Mouse (Mus musculus) yolk sac, embryonic 10.5 days (tissue): ENCODE measurements around the gene Dnmt3a.

ENCODE experiments used
- DNase-seq: peaks from one replicate; pipeline ENCODE4 v3.0.0-alpha.2; 2017; ENCODE audit warnings: low spot score

Dnmt3a gene

DNA sequence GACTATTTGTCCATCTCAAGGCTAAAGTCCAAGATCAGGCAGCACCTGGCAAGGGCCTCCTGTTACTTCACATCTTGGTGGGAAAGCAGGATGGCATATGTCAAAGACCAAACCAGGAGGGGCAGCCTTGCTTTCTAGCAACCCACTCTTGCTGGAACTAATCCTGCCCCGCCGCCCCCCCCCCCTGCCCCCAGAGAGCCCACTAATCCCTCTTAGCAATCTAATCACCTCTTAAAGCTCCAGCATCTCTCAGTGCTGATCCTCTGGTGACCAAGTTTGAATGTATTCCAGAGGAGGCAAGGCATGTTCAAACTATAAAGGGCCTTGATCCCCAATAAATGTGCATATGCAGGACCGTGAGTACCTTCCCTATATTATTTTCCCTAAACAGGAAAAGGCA is 18.8 kb upstream of the Dnmt3a start:
- no peak for DNase-seq

DNA sequence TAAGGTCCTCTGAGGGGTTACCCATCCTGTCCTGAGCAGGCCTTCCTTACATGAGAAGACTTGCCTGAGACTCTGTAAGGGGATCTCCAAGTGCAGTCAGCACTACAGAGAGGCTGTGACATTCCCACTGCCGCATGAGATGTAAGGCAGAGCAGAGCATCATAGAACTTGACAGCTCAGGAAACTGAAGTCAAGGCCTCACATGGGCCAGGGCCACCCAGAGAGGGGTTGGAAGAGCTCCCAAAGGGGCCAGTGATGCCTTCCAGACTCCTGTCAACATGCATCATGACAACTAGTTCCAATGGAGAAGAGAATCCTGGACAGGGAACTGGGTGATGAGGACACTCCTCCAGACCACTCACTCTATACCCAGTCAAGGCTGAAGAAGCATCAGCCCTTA is 18.3 kb upstream of the Dnmt3a start:
- no peak for DNase-seq

DNA sequence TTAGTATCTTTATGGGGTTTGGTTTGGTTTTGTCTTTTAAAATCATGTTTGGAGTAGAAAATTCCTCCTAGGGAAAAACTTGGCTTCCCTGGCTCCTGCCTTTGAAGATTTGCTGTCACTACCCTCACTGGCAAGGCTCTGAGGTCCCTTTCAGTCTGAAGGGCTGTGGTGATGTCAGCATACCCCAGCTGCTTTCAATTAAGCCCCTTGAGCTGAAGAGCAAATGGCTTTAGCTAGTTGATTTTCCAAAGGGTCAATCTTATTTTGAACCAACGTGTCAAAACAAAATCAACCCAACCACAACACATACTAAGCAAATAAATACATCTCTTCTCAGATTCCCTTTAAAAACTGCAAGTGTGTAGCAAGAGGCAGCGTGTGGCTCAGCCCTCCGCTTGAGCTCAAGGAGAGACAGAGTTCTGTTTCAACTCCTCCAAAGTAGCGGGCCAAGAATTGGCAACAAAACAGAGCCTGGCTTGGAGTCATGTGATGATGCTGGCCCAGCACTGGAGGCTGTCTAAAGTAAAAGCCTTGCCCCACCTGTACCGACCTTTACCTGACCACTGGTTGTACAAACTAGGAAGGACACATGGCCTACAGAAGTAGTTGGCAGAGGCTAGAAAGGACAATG is 17.3 kb upstream of the Dnmt3a start:
- no peak for DNase-seq

DNA sequence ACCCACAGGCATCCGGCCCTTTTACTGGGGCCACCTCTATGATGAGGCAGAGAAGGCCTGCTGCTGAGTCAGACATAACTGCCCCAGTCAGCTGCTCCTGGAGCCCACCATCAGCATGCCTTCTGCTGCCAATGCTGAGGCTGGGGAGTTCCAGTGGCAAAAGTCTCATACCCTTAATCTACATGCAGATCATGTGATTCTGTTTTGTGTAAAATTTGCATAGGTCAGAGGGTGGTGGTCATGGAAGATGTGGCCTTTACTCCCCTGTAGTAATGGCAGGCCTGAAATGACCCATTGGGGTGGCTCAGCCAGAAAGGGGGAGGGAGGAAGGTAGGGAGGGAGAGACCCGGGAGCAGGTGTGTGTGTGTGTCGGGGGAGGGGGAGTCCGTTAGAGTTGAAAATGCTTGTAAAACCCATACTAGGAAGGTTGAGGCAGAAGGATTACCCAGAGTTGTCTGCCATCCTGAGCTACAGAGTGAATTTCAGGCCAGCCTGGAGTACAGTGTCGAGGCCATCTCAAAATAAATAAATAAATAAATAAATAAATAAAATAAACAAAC is 16.1 kb upstream of the Dnmt3a start:
- no peak for DNase-seq

DNA sequence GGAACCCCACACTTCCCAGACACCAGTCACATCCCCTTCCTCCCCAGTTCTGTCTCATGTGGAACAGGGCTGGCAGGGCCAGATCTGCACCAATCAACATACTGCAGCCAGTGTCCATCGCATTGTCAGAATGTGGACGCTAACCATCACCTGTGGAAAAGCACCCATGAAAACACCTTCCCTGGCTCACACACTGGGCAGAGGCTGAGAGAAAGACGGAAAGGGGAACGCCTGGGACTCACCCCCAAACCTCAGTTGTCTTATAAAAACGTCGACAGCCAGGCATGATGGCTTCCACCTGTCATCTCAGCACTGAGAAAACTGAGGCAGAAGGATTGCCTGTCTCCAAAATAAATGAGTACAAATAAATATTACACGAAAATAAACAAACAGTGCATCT is 14.6 kb upstream of the Dnmt3a start:
- no peak for DNase-seq

DNA sequence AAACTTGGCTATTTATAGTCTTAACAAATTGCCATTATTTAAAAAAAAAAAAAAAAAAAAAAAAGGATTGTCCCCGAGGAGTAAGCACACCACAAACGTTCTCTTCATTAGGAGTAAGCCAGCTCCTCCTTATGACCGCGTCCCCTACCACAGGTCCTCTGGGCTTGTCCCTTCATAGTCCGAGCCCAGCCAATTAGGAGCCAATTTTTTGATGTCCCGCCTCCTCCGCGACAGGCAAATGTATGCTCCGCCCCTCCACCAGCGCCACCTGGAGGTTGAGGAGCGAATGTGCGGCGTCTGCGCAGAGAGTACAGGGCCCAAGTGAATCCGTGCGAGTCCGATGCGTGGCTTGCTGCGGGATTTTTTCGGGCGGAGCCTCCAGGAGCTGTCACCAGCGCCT is 14.1 kb upstream of the Dnmt3a start:
- DNase-seq, result peak; percentile 88

DNA sequence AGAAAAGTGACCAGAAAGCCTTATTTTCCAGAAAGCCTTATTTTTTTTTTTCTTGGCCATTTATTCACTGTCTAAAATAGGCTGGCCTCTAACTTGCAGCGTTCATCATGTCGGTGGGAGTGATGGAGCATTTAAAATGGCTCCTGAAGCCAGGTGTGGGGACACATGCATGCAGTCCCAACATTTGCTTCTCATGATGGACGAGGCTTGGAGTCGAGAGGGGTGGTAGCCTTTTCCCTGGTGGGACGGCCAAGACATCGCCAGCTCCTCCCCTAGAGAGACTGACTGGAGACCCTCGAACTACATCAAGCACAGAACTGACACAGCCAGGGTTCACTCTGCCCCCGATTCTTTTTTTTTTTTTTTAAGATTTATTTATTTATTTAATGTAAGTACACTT is 13.6 kb upstream of the Dnmt3a start:
- DNase-seq, result no peak

DNA sequence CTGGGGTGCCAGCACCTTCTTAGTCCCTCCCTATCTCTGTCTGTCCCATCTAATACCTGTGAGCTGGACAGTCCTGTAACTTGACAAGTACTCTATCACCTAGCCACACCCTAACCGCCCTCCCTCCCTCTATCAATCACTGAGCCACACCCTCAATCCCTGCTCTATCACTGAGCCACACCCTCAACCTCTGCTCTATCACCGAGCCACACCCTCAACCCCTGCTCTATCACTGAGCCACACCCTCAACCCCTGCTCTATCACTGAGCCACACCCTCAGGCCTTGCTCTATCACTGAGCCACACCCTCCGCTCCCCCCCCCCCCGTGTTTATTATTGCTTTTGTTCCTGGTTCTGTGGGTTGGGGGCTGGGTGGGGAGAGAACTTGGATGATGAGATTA is 10.2 kb upstream of the Dnmt3a start:
- DNase-seq, result no peak

DNA sequence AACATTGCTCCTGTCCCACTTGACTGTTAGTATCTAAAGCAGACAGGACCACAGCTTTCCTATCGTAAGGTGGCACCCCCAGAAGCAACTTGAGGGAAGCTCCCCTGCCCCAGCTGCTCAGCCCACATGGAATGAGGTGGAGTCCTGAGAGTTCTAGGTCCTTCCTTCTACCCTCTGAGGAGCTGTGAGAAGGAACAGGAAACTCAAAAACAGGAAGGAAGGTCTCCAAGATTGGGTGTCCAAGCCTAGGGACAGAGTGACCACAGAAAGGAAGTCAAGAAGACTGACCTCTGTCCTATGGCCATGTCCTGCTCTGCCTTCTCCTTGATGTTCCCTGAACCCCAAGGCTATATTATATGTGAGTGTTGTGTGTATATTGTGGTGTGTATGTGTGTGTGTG is 6.3 kb upstream of the Dnmt3a start:
- DNase-seq, result no peak

DNA sequence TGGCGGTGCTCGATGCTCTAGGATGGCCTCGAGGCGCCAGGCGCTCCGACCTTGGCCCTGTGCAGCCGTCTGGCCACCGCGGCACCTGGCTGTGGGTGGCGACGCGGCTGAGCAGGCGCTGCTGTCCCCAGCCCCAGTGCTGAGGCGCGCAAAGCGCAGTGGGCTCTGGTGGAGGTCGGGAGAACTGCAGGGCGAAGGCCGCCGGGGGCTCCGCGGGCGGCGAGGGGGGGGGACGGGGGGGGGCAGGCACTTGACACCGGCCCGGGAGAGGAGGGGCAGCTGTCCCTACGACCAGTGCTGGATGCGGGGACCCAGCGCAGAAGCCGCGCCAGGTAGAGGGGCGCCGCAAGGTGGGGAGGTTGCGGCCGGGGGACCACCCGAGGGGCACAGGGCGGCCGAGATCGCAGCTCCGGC is 471 bp downstream of the Dnmt3a start:
- peak; percentile 86 for DNase-seq

DNA sequence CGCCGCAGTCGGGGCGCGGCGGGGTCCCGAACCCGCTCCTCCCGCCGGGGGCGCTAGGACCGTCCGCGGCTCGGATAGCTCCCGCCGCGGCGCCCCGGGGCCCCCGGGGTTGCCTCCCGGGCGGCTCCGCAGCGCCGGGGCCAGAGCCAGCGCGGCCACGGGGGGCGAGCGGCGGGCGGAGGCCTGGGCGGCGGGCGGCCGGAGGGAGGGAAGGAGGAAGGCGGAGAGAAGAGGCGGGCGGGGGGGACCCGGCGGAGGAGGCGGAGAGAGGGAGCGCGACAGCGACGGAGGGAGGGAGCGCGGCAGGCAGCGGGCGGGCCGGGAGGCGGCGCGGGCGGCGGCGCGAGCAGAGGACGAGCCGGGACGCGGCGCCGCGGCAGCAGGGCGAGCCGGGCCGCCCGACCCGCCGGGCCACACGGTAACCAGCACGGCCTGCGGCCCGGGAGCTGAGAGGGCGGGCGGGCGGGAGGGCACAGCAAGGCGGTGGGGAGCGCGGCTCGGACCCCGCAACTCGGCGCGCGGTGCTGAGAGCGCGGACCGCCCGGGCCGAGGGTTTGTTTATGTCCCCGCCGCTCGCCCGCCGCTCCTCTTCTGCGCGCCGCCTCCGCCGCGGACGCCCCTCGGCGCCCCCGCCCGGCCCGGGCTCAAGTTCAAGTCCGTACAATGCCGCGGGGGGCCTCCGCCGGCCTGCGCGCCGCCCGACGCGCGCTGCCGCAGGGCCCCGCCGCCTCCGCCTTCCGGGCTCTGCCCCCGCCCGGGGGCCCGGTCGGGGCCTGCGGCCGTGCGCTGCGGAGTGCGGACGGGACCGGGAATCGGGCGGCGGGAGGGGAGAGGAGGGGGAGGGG is 1.1 kb downstream of the Dnmt3a start:
- DNase-seq, result peak; percentile 67

DNA sequence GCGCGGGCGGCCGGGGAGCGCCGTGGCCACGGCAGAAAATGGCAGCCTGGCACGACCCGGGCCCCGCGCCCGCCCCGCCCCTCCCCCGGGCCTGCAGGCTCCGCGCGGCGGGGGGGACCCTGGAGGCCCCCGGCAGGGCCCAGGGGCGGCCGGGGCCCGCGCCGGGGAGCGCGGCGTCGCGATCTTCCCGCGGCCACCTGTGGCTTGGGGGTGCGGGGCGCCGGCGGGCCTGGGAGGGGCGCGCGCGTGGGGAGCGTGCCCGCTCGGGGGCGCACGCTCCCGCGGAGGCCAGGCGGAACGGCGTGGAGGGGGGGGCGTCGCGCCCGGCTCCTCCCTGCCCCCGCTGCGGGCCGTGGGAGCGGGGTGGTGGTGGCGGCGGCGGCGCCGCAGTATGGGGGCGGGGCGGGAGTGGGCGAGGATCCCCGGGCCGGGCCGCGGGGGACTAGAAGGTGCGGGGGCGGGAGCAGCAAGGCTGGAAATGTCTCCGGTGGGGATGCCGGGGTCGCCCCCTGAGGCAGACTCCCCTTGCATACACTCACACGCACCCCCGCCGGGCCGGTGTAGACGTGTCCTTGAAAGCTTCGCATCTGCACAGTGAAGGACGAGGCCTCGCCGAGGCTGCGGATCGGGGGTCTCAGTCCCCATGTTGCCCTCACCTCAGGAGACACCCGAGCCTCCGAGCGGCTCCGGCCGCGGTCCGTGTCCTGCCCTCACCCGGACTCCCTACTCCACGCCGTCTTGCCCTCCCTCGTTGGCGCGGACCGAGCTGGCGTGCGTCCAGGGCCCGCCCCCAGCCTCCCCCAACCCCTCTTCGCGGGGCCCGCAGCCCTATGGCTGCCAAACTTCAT is 2.0 kb downstream of the Dnmt3a start:
- DNase-seq, result peak; percentile 44

DNA sequence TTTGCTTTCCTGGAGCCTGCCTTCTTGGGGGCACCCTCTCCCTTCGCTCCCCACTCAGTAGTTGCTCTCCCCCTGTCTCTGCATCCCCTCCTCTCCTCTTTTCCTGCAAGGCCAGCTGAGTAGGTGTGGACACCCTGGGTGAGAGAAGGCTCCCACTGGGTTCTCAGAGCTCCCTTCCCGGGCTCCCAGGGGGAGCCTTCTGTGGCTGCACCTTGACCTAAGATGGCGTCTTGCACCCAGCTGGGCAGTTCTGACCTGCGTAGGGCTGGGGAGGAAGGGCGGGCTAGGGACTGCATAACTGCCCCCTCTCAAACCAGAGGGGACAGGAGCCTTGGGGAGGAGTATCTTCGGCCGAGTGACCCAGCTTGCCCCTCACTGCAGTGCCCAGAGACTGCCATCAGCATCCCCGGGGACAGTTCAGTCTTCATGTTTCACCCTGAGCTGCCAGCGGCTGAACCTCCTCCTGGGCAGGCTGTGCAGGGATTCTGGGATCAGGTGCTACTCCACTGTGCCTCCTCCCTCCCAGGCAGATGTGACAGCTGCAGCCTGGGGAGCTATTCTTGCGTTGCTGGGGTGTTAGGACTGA is 2.7 kb downstream of the Dnmt3a start:
- DNase-seq, result peak; percentile 36

DNA sequence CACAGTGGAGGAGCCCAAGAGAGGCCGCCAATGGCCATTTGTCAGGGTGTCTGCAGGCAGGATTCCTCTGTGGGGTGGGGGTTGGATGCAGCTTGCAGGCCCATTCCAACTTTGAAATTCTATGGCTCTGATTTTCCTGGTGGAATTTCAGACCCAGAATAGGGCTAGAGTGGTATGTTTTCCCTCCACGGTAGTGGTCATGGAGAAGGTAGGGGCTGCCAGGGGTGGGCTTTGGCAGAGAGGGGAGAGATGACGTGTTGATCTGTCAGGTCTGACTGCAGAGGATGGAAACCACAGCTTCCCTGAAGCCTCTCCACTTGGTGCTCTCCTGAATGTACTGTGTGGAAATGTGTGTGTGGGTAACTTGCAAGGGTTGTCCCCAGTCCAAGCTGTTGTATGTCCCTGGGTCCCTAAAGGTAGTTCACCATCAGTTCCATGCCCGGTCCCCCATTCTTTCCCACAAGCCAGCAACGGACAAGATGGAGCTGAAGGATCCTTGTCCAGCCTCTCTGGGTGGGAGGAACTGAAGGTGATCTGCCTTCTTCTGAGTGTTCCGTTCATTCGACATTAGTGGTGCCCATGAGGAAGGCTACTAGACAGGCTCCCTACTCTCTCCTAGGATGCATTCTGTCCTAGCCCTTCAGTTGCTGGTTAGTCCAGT is 3.8 kb downstream of the Dnmt3a start:
- no peak for DNase-seq

DNA sequence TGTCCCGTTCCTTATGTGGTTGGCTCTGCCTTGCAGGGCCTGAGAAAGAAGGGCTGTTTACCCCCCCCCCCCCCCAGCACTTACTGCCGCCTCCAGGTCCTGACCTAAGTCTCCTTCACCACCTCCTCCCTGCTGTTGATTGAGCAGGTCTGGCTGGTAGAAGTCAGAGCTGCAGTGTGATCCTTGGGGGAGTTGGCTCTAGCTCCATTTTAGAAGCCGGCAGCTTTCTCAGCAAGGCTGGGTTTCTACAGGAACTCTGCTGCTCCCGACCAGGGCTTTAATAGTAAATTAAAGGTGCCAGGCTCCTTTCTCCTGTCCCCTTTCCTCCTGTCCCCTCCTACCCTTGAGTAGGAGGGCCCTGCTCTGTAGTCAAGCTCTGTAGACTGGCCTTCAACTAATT is 4.6 kb downstream of the Dnmt3a start:
- no peak for DNase-seq

DNA sequence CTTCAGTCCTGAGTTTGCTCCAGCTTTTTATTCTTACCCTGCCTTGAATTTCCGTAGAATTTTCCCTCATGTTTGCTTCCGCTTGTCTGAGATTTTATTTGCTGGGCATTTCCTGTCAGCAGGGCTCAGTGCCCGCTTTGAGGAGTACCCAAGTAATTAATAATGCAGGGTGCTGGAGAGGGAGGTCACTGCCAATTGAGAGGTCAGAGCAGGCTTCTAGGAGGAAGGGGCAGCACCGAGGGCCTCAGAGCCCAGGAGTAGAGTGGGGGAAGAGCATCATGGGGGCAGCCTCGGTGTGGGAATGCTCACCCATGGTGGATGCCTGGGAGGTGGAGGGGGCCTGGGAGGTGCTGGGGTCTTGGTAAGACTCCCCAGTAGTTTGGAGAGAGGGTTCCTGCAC is 5.8 kb downstream of the Dnmt3a start:
- DNase-seq, result no peak

DNA sequence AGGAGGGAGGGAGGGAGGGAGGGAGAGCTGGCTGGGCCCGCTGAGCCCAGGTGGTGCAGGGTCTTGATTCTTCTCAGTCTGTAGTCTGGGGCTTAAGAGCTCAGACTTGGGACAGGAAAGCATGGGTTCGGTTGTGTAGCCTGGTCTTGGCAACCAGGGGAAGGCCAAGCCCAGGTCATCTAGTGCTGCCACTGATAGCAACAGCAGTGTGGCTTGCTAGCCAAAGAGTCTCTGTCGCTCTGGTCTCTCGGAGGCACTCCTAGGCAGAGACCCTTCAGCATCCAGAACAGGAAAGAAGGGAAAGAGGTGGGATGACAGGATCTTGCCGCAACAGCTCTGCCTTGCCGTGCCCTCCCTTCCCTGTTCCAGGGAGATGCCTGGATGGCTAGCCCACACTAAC is 6.4 kb downstream of the Dnmt3a start:
- no peak for DNase-seq

DNA sequence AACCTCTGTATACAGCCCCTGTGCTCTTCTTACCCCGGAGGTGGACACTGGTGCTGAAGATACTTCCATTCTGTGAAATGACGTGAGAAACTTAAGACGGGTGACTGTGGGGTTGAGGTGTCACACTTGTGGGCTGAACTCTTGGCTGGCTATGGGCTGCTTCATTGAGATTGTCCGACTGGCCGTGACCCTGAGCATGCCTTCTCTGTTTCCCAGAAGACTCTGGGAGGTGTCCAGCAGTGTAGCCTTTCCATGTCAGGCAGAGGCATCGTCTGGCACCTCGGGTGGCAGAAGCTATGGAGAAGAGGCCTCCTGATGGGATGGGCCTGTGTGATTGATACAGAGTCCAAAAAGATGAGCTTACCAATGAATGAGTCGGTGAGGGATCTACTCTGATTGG is 7.3 kb downstream of the Dnmt3a start:
- DNase-seq, result no peak

DNA sequence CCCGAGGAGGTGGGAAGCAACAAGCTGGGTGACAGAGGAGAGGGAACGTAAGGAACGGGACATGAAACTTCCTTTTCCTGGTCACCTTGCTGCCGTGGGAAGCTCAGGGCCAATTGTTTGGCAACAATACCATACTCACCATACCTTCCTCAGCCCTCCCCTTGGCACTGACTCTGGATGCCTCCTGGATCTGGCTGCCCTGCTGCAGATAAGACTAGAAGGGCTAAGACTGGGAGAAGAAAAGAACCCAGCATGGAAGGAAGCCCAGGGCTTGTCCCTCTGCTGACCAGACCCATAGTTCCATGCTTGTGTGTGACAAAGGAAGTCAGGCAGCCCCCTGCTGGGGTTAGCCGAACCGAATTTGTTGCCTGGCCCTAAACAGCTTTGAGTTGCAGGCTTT is 9.6 kb downstream of the Dnmt3a start:
- no peak for DNase-seq

DNA sequence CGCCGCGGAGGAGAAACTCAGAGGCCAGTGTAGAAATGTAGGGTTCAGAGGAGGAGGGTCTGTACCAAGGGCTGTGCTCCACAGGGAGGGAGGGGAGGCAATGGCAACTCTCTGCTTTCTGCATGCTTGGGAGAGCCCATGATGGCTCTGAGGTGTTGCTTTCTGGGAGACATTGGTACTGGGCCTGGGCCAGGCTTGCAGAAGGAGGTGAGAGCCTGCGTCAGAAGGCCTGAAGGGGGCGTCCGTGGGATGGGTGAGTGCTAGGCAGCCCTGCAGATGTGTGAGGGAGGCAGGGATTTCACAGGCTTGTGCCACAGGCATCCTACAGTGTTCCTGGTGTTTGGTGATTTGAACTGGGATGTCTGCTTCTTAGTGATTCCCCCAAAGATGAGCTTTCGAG is 11.2 kb downstream of the Dnmt3a start:
- DNase-seq, result no peak

DNA sequence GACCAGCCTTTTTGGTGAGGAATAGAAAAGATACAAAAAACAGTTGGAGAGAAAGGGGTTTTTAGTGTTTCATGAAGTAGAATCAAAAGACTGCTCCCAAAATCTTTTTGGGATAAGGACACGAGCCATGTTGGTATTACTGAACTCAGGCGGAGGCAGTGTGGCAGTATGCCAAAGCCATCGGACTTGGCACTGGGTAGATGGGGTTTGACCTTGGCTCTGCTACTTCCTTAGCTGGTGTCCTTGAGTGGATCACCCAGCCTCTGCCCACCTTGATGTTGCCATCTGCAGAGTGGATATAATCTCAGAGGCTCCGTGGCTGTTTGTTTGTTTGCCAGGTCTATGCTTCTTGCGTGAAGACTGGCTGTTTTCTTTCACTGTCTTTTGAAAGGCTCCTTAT is 11.8 kb downstream of the Dnmt3a start:
- DNase-seq, result no peak

DNA sequence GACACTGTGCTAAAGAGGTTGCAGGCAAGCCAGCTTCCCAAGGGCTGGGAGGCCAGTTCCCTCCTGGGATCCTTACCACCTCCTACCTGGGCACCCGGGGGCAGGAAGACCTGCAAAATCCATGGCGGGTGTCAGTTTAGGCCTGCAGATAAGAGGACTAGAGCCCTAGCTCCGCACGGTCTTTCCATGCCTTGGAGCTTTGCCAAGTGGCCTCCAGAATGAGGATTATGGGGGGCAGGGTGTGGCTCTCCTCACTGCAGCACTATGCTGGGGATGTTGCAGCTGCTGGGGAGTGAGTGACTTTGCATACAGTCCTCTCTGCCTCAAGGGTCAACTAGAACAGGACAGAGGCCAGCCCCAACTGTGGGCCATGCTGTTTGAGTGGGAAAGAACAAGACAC is 14.1 kb downstream of the Dnmt3a start:
- no peak for DNase-seq
